Comparison of ENCODE assay signal across 8 mouse cellular contexts in genomic region chr6:114918994-114919393, GRCm38 (mm10). TPM values are rescaled to one million over a fixed set of nuclear protein-coding genes. Genes with fewer than 3 reads are reported as not detected.
DNase-seq lines count a peak whose midpoint lies in the region; ATAC-seq and TF ChIP-seq lines count a peak whose summit lies in the region.
"Had no signal": no experiment of that assay in that cellular context is flagged by ENCODE, and none has a peak within 500 bp of the region (broad histone marks: within the 10 kb centered on the region; RNA-seq: fewer than 3 reads in every experiment).

No protein-coding gene starts in this region.

- peaks cover 54% of the 10 kb centered on the region for H3K4me1 ChIP-seq in lung, embryonic 16.5 days (replicated peaks; ENCODE audit: control insufficient read depth, insufficient read depth, low read length)
- H3K4me1 ChIP-seq in forebrain, embryonic 14.5 days (ENCODE audit: control insufficient read depth, insufficient read depth, low read length): peaks cover 58% of the 10 kb centered on the region
- peaks cover 56% of the 10 kb centered on the region for H3K4me1 ChIP-seq in limb, embryonic 14.5 days (ENCODE audit: control insufficient read depth, insufficient read depth, low read length)
- H3K4me1 ChIP-seq in stomach, embryonic 15.5 days: peaks cover 53% of the 10 kb centered on the region

- H3K9ac ChIP-seq in lung, embryonic 16.5 days (ENCODE audit: low read length): peak overlapping the region; percentile 90
- peak overlapping the region; percentile 83; the same call in 1 of the 2 replicates for H3K9ac ChIP-seq in forebrain, embryonic 14.5 days (ENCODE audit: low read length)
- H3K9ac ChIP-seq in limb, embryonic 14.5 days (ENCODE audit: low read depth, low read length, severe bottlenecking): peak overlapping the region; percentile 81; the same call in 1 of the 2 replicates
- no peak overlapping the region for H3K9ac ChIP-seq in stomach, embryonic 15.5 days

- peak overlapping the region; percentile 66 for H3K4me3 ChIP-seq in lung, embryonic 16.5 days (ENCODE audit: low read length)
- H3K4me3 ChIP-seq in forebrain, embryonic 14.5 days (ENCODE audit: low read depth, low read length): peak overlapping the region; percentile 62
- peak overlapping the region; percentile 56 for H3K4me3 ChIP-seq in limb, embryonic 14.5 days (replicated peaks; ENCODE audit: low read length)
- H3K4me3 ChIP-seq in stomach, embryonic 15.5 days (replicated peaks): peak overlapping the region; percentile 63

- ATAC-seq in lung, embryonic 16.5 days (ENCODE audit: low read depth): no peak
- ATAC-seq in forebrain, embryonic 14.5 days: no peak
- no peak for ATAC-seq in limb, embryonic 14.5 days (ENCODE audit: low FRiP score, low read depth)
- no peak for ATAC-seq in stomach, embryonic 15.5 days (ENCODE audit: insufficient read depth, low FRiP score, low read depth)

- H3K27me3 ChIP-seq in lung, embryonic 16.5 days (ENCODE audit: control insufficient read depth, insufficient read depth, low read depth, low read length): no peaks in the 10 kb centered on the region
- no peaks in the 10 kb centered on the region for H3K27me3 ChIP-seq in forebrain, embryonic 14.5 days (replicated peaks; ENCODE audit: control insufficient read depth, insufficient read depth, low read length)
- no peaks in the 10 kb centered on the region for H3K27me3 ChIP-seq in limb, embryonic 14.5 days (ENCODE audit: control insufficient read depth, insufficient read depth, low read length)
- no peaks in the 10 kb centered on the region for H3K27me3 ChIP-seq in stomach, embryonic 15.5 days (replicated peaks)

- no peaks in the 10 kb centered on the region for H3K9me3 ChIP-seq in lung, embryonic 16.5 days (ENCODE audit: control insufficient read depth, low read length)
- no peaks in the 10 kb centered on the region for H3K9me3 ChIP-seq in forebrain, embryonic 14.5 days (replicated peaks; ENCODE audit: control insufficient read depth, low read length)
- no peaks in the 10 kb centered on the region for H3K9me3 ChIP-seq in limb, embryonic 14.5 days (ENCODE audit: control insufficient read depth, low read length)
- H3K9me3 ChIP-seq in stomach, embryonic 15.5 days: no peaks in the 10 kb centered on the region

- peak overlapping the region; percentile 91 for H3K27ac ChIP-seq in lung, embryonic 16.5 days (ENCODE audit: low read length)
- H3K27ac ChIP-seq in forebrain, embryonic 14.5 days (ENCODE audit: low read depth, low read length): no peak overlapping the region
- H3K27ac ChIP-seq in limb, embryonic 14.5 days (replicated peaks; ENCODE audit: low read depth, low read length): no peak overlapping the region; the same call in 1 of the 2 replicates
- peak overlapping the region; percentile 89 for H3K27ac ChIP-seq in stomach, embryonic 15.5 days

- no peaks in the 10 kb centered on the region for H3K36me3 ChIP-seq in lung, embryonic 16.5 days (ENCODE audit: control insufficient read depth, insufficient read depth, low read length)
- no peaks in the 10 kb centered on the region for H3K36me3 ChIP-seq in forebrain, embryonic 14.5 days (ENCODE audit: control insufficient read depth, insufficient read depth, low read length)
- H3K36me3 ChIP-seq in limb, embryonic 14.5 days (ENCODE audit: control insufficient read depth, insufficient read depth, low read length): peaks cover 4% of the 10 kb centered on the region
- H3K36me3 ChIP-seq in stomach, embryonic 15.5 days: no peaks in the 10 kb centered on the region

- TF ChIP-seq POLR2A in limb, embryonic 14.5 days (IDR thresholded peaks at IDR 0.05; ENCODE audit: borderline replicate concordance, extremely low read depth, insufficient read depth, insufficient read length): no peak

- peak overlapping the region; percentile 52 for H3K4me2 ChIP-seq in lung, embryonic 16.5 days (ENCODE audit: low read depth, low read length)
- H3K4me2 ChIP-seq in forebrain, embryonic 14.5 days (ENCODE audit: low read length): peak overlapping the region; percentile 57
- peak overlapping the region; percentile 88 for H3K4me2 ChIP-seq in limb, embryonic 14.5 days (replicated peaks; ENCODE audit: low read depth, low read length, severe bottlenecking)
- peak overlapping the region; percentile 62 for H3K4me2 ChIP-seq in stomach, embryonic 15.5 days

- 38% methylated on average over 9 of the region's 9 CpGs for WGBS in lung, embryonic 16.5 days
- 76% methylated on average over 9 of the region's 9 CpGs for WGBS in forebrain, embryonic 14.5 days
- WGBS in limb, embryonic 14.5 days: 76% methylated on average over 9 of the region's 9 CpGs
- 80% methylated on average over 9 of the region's 9 CpGs for WGBS in stomach, embryonic 15.5 days

- no peak for DNase-seq in lung, postnatal 25 days (ENCODE audit: low spot score)
- no peak for DNase-seq in forebrain, embryonic 14.5 days (ENCODE audit: low spot score)
- no peak for DNase-seq in limb, embryonic 14.5 days (ENCODE audit: low spot score)
- no peak for DNase-seq in cerebellum, postnatal 10 days
- no peak for DNase-seq in urinary bladder, postnatal 14 days (ENCODE audit: low spot score)
- DNase-seq: gastrocnemius, postnatal 25 days had no signal

RNA-seq across cellular contexts. Expression of gene Vgll4, which starts 50.8 kb away (rescaled TPM):
- 152 and 155 TPM in 2 replicates for polyA plus RNA-seq in lung, embryonic 16.5 days (2015; fragmentation: Nextera tagmentation; extraction: Ambion mirVana)
- 44.9 and 54.2 TPM in 2 replicates for polyA plus RNA-seq in forebrain, embryonic 14.5 days (2014; fragmentation: Nextera tagmentation; extraction: Ambion mirVana)
- 70.1 and 91.7 TPM in 2 replicates for polyA plus RNA-seq in limb, embryonic 14.5 days (2012; rRNA removed)
- polyA plus RNA-seq in limb, embryonic 14.5 days (2014; fragmentation: Nextera tagmentation; extraction: Ambion mirVana): 103 and 113 TPM in 2 replicates
- polyA plus RNA-seq in stomach, embryonic 15.5 days (2015; fragmentation: Nextera tagmentation; extraction: Ambion mirVana): 80.5 and 87.0 TPM in 2 replicates

Comparison
In these comparisons a context has a peak if more than half of its experiments do, and no peak if none do; other contexts are left out.
1. H3K27ac ChIP-seq: peak in lung, embryonic 16.5 days (single experiment) and stomach, embryonic 15.5 days (single experiment); none in forebrain, embryonic 14.5 days (single experiment) and limb, embryonic 14.5 days (single experiment).
2. Peak in every context shown above with its lines, with median percentiles within 50 percentile points of each other: H3K4me2 ChIP-seq and H3K4me3 ChIP-seq.